Mouse (Mus musculus) small intestine, adult 2 months (tissue): ENCODE measurements around the gene Cdrt4. TPM values are rescaled to one million over a fixed set of nuclear protein-coding genes. Genes with fewer than 3 reads are reported as not detected.

Experiments
- H3K27ac ChIP-seq: fragments of 200-500 bp; 2 replicates; pipeline ENCODE4 v1.5.1; 2012; ENCODE audit warnings: low read depth, low read length, control low read depth, inconsistent platforms; ENCODE audit not compliant: insufficient read depth
- H3K27me3 ChIP-seq: fragments of 200-500 bp; 2 replicates; pipeline ENCODE4 v1.6.1; 2012; ENCODE audit warnings: mild to moderate bottlenecking, moderate library complexity, low read length, inconsistent platforms; ENCODE audit not compliant: control insufficient read depth, insufficient read depth
- H3K36me3 ChIP-seq: fragments of 200-500 bp; 2 replicates; pipeline ENCODE4 v1.6.1; 2012; ENCODE audit warnings: mild to moderate bottlenecking, low read length, control low read depth, inconsistent platforms; ENCODE audit not compliant: control insufficient read depth, insufficient read depth
- H3K4me1 ChIP-seq: fragments of 200-500 bp; 2 replicates; pipeline ENCODE4 v1.6.1; 2012; ENCODE audit warnings: low read length, inconsistent platforms, mixed read lengths; ENCODE audit not compliant: control insufficient read depth, insufficient read depth, insufficient read length
- H3K4me3 ChIP-seq: fragments of 200-500 bp; 2 replicates; pipeline ENCODE4 v1.5.1; 2012; ENCODE audit warnings: low read depth, mild to moderate bottlenecking, control low read depth, inconsistent platforms, low read length, moderate library complexity
- CTCF ChIP-seq: fragments of 200-500 bp; IDR thresholded peaks from 2 replicates; pipeline ENCODE4 v1.5.1; 2012; ENCODE audit warnings: low read depth, mild to moderate bottlenecking, control low read depth, inconsistent platforms, low read length, moderate library complexity, mixed read lengths; ENCODE audit not compliant: insufficient replicate concordance, insufficient read length; ENCODE audit errors: extremely low read depth
- POLR2A ChIP-seq: fragments of 200-500 bp; IDR thresholded peaks from 2 replicates; pipeline ENCODE4 v1.6.1; 2012; ENCODE audit warnings: low read depth, mild to moderate bottlenecking, control low read depth, inconsistent platforms, low read length, moderate library complexity
- WGBS: fragments of 180-500 bp; shearing (Covaris S2); methylation state at CpG from one replicate; pipeline ENCODE4 v1.1.7; 2018; 5-methylcytosine and 5-hydroxymethylcytosine counted together
- polyA plus RNA-seq: library from polyadenylated mRNA; depleted of rRNA; stranded (reverse); fragments of >200 nt; gene quantifications from 2 replicates; pipeline ENCODE4 v1.2.3, GENCODE M21; 2012

The Cdrt4 gene
- polyA plus RNA-seq, 1 experiment = not detected

GRCm38 (mm10) chr11:62929799-62930198 lies 21.2 kb upstream of the Cdrt4 start:
- Histone ChIP-seq H3K36me3 (no peaks in the 10 kb centered on the region), H3K4me1 (no peaks in the 10 kb centered on the region), H3K27ac (no peak overlapping the region), H3K27me3 (no peaks in the 10 kb centered on the region), H3K4me3 (no peak overlapping the region)
- 36% methylated on average over 3 of the region's 3 CpGs for WGBS
- no peak for TF ChIP-seq CTCF
- no peak for TF ChIP-seq POLR2A

GRCm38 (mm10) chr11:62930574-62930973 lies 20.4 kb upstream of the Cdrt4 start:
- Histone ChIP-seq H3K4me1 (no peaks in the 10 kb centered on the region), H3K27ac (no peak overlapping the region), H3K4me3 (no peak overlapping the region), H3K27me3 (no peaks in the 10 kb centered on the region), H3K36me3 (no peaks in the 10 kb centered on the region)
- TF ChIP-seq CTCF (no peak), POLR2A (no peak)
- WGBS = 63% methylated on average over 4 of the region's 4 CpGs

- Histone ChIP-seq H3K27ac (no peak overlapping the region), H3K4me3 (no peak overlapping the region), H3K27me3 (no peaks in the 10 kb centered on the region), H3K36me3 (no peaks in the 10 kb centered on the region), H3K4me1 (no peaks in the 10 kb centered on the region)
- TF ChIP-seq CTCF = no peak
- no peak for TF ChIP-seq POLR2A
- WGBS = 62% methylated on average over 5 of the region's 5 CpGs
Measured at GRCm38 (mm10) chr11:62931141-62931540, 19.9 kb upstream of the Cdrt4 start.

DNA sequence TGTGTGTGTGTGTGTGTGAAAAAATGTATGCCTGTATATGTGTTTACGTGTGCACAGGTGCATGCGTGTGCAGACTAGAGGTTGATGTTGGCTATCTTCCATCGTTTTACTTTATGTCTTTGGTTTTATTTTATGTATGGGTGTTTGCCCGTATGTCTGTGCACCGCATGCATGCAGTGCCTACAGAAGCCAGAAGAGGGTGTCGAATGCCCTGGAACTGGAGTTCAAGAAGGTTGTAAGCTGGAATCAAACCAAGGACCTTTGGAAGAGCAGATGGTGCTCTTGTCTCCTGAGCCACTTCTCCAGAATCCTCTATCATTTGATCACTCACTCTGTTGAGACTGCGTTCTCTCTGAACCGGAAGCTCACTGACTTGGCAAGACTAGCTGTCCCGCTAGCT lies 17.9 kb upstream of the Cdrt4 start:
- Histone ChIP-seq H3K27ac (no peak overlapping the region), H3K4me3 (no peak overlapping the region), H3K36me3 (no peaks in the 10 kb centered on the region), H3K27me3 (no peaks in the 10 kb centered on the region), H3K4me1 (no peaks in the 10 kb centered on the region)
- WGBS = 82% methylated on average over 9 of the region's 9 CpGs
- TF ChIP-seq POLR2A (no peak), CTCF (no peak)

- no peaks in the 10 kb centered on the region for H3K27me3 ChIP-seq
- H3K4me3 ChIP-seq = no peak overlapping the region
- TF ChIP-seq CTCF = no peak
- TF ChIP-seq POLR2A = no peak
- H3K36me3 ChIP-seq = no peaks in the 10 kb centered on the region
- WGBS = 69% methylated on average over 11 of the region's 11 CpGs
- no peaks in the 10 kb centered on the region for H3K4me1 ChIP-seq
- no peak overlapping the region for H3K27ac ChIP-seq
Measured at GRCm38 (mm10) chr11:62934795-62935514, 16.0 kb upstream of the Cdrt4 start.

- no peak overlapping the region for H3K4me3 ChIP-seq
- no peaks in the 10 kb centered on the region for H3K36me3 ChIP-seq
- no peaks in the 10 kb centered on the region for H3K4me1 ChIP-seq
- H3K27me3 ChIP-seq = no peaks in the 10 kb centered on the region
- no peak for TF ChIP-seq CTCF
- no peak for TF ChIP-seq POLR2A
- H3K27ac ChIP-seq = no peak overlapping the region
- 63% methylated on average over 6 of the region's 6 CpGs for WGBS
Measured at GRCm38 (mm10) chr11:62937986-62938385, 13.0 kb upstream of the Cdrt4 start.

DNA sequence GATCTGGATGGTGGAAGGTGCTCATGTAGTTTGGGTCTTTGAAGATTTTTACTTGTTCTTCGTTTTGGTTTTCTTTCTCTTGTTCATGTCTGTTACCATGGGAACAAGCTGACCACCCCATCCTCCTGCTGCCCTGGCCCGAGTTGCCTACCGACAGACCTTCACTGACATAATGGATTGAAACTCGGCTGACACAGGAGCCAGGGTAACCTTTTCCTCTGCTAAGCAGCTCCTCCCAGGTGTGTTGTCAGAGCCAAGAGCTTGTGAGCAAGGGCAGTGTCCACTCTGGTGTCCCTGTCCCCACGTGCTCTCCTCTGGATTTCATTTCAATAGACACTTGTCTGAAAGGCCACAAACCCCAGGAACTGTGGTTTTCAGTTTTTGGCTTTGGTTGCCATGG lies 12.1 kb upstream of the Cdrt4 start:
- no peaks in the 10 kb centered on the region for H3K27me3 ChIP-seq
- no peaks in the 10 kb centered on the region for H3K36me3 ChIP-seq
- no peaks in the 10 kb centered on the region for H3K4me1 ChIP-seq
- WGBS = 75% methylated on average over 5 of the region's 5 CpGs
- TF ChIP-seq POLR2A = no peak
- TF ChIP-seq CTCF = no peak
- no peak overlapping the region for H3K4me3 ChIP-seq
- no peak overlapping the region for H3K27ac ChIP-seq
